Mouse (Mus musculus): ENCODE results near the gene Phc1.
"Not testable (repeated sequence)": the region's sequence is repeated elsewhere in the genome, so short reads cannot be mapped to it uniquely, and the experiment has no call there.

Phc1 gene

GRCm38 (mm10) chr6:122340349-122341000, at the start of gene Phc1:
Gene Phc1, minus strand, starts transcription at chr6:122340561.
- peak in 1 of 2 experiments; percentile 4 for DNase-seq (ENCODE audit: low read depth in 1 of 2, low spot score in 2 of 2)

GRCm38 (mm10) chr6:122389986-122390385, 49.6 kb upstream of the Phc1 start:
- DNase-seq (ENCODE audit: low read depth in 1 of 2, low spot score in 2 of 2): not testable (repeated sequence)

GRCm38 (mm10) chr6:122387177-122388028, 47.0 kb upstream of the Phc1 start:
- not testable (repeated sequence) for DNase-seq (ENCODE audit: low read depth in 1 of 2, low spot score in 2 of 2)

GRCm38 (mm10) chr6:122385724-122386123, 45.4 kb upstream of the Phc1 start:
- no peak for DNase-seq (ENCODE audit: low read depth in 1 of 2, low spot score in 2 of 2)

- DNase-seq (ENCODE audit: low read depth in 1 of 2, low spot score in 2 of 2): no peak
These were observed 44.5 kb upstream of the Phc1 start for GRCm38 (mm10) chr6:122384886-122385285.

GRCm38 (mm10) chr6:122383211-122383610, 42.9 kb upstream of the Phc1 start:
- DNase-seq (ENCODE audit: low read depth in 1 of 2, low spot score in 2 of 2): no peak

GRCm38 (mm10) chr6:122382046-122382445, 41.7 kb upstream of the Phc1 start:
- DNase-seq (ENCODE audit: low read depth in 1 of 2, low spot score in 2 of 2): no peak

- DNase-seq (ENCODE audit: low read depth in 1 of 2, low spot score in 2 of 2): no peak
These were observed 27.9 kb upstream of the Phc1 start for GRCm38 (mm10) chr6:122368245-122368644.

- DNase-seq (ENCODE audit: low read depth in 1 of 2, low spot score in 2 of 2): no peak
These were observed 26.6 kb upstream of the Phc1 start for GRCm38 (mm10) chr6:122366976-122367375.

GRCm38 (mm10) chr6:122366287-122366686, 25.9 kb upstream of the Phc1 start:
- no peak for DNase-seq (ENCODE audit: low read depth in 1 of 2, low spot score in 2 of 2)

GRCm38 (mm10) chr6:122365706-122366105, 25.3 kb upstream of the Phc1 start:
- DNase-seq (ENCODE audit: low read depth in 1 of 2, low spot score in 2 of 2): no peak

- no peak for DNase-seq (ENCODE audit: low read depth in 1 of 2, low spot score in 2 of 2)
These were observed 16.7 kb upstream of the Phc1 start for GRCm38 (mm10) chr6:122357089-122357488.

- no peak for DNase-seq (ENCODE audit: low read depth in 1 of 2, low spot score in 2 of 2)
These were observed 15.5 kb upstream of the Phc1 start for GRCm38 (mm10) chr6:122355909-122356308.

GRCm38 (mm10) chr6:122347326-122347725, 7.0 kb upstream of the Phc1 start:
- not testable (repeated sequence) for DNase-seq (ENCODE audit: low read depth in 1 of 2, low spot score in 2 of 2)

GRCm38 (mm10) chr6:122346399-122346798, 6.0 kb upstream of the Phc1 start:
- DNase-seq (ENCODE audit: low read depth in 1 of 2, low spot score in 2 of 2): no peak

GRCm38 (mm10) chr6:122345731-122346130, 5.4 kb upstream of the Phc1 start:
- no peak for DNase-seq (ENCODE audit: low read depth in 1 of 2, low spot score in 2 of 2)

- no peak for DNase-seq (ENCODE audit: low read depth in 1 of 2, low spot score in 2 of 2)
These were observed 4.2 kb upstream of the Phc1 start for GRCm38 (mm10) chr6:122344386-122345116.

- DNase-seq (ENCODE audit: low read depth in 1 of 2, low spot score in 2 of 2): no peak
These were observed 3.4 kb upstream of the Phc1 start for GRCm38 (mm10) chr6:122343719-122344118.

- DNase-seq (ENCODE audit: low read depth in 1 of 2, low spot score in 2 of 2): no peak
These were observed 1.8 kb upstream of the Phc1 start for GRCm38 (mm10) chr6:122342125-122342524.

- no peak for DNase-seq (ENCODE audit: low read depth in 1 of 2, low spot score in 2 of 2)
These were observed 863 bp upstream of the Phc1 start for GRCm38 (mm10) chr6:122341038-122341810.

Measured in monocyte, adult 2 months (primary cell).